Mouse (Mus musculus) urinary bladder, postnatal 10 days (tissue): ENCODE data around the gene Srek1ip1.

ENCODE experiments used
- DNase-seq: peaks from one replicate; pipeline ENCODE4 v3.0.0; 2022; ENCODE audit warnings: low spot score

Gene Srek1ip1

GRCm38 (mm10) chr13:104843295-104844089, 51.2 kb downstream of the Srek1ip1 start:
- DNase-seq, result no peak

GRCm38 (mm10) chr13:104853645-104854044, 61.4 kb downstream of the Srek1ip1 start:
- DNase-seq, result no peak

GRCm38 (mm10) chr13:104863127-104863979, 71.1 kb downstream of the Srek1ip1 start, which contains the start of gene Shisal2b:
Shisal2b (minus strand) TSS chr13:104863893.
- DNase-seq, result no peak

- no peak for DNase-seq
These were observed 74.4 kb downstream of the Srek1ip1 start for GRCm38 (mm10) chr13:104866726-104867125.

GRCm38 (mm10) chr13:104869907-104870306, 77.6 kb downstream of the Srek1ip1 start:
- no peak for DNase-seq

- no peak for DNase-seq
These were observed 86.2 kb downstream of the Srek1ip1 start for GRCm38 (mm10) chr13:104878508-104878907.

DNA sequence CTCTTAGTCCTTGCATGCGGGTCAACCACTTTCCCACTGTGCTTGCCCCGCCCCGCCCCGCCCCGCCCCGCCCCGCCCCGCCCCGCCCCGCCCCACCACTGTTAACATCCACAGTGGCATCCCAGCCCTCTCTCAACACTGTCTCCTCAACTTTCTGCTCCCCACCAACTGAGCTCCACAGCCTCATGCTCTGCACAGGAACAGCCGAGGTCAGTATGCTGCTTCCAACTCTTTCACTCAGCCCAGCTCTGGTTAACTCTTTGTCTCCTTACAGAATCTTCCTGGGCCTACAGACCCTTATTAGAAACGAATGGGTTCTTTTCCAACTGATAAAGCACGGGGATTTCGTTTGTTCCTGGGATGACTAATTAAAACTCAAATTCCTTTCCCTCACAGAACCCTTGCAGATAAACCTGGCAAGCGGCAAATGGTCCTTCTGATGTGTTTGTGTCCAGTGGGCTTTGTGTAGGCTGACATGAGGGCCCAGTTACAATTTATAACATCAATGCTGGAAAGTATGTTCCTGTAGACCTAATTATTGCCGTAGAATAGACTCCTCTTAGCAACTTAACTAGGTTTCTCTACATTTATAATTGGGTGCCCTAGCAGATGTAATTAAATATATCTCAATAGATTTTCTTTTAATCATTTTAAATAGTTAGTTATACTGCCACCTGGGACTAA, 91.4 kb downstream of the Srek1ip1 start:
- DNase-seq, result no peak

DNA sequence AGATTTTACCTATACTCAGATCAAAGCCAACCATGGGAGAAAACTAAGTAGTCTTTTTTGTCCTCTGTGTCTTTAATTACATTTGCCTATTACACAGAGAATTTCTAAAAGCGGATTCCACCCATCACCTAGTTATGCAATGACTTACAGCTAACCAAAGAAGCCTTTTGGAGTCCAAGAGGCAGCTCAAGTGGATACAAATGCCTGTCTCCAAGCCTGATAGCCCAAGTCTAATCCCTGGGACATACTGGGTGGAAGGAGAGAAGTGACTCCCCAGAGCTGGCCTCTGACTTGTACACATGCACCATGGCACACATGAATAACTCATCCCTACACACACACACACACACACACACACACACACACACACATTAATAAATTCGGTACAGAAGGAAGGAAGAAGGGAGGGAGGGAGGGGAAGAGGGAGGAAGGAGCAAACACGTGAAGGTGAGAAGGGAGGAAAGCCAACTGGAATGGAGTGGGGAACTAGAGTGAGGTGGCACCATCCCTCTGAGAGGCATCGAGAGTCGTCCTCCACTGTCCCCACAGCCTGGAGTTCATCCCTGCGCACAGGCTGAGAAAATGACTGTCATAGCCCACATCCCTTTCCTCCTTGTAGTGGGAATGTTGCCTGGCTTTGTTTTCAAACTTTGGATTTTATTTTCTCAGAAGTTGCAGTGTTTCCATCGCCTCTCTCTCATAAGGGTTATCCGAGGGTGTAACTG, 94.2 kb downstream of the Srek1ip1 start:
- no peak for DNase-seq
